Mouse (Mus musculus): ENCODE measurements around the gene Gtf2ird1.

- TF ChIP-seq CTCF (conservative IDR thresholded peaks at IDR 0.05; ENCODE audit: insufficient read depth, insufficient read length, low read depth, low read length) (no peak), POLR2A (IDR thresholded peaks at IDR 0.05; ENCODE audit: low read depth, low read length) (no peak)
These were observed 2.1 kb downstream of the Gtf2ird1 start for GRCm38 (mm10) chr5:134454421-134454820.
